Mouse (Mus musculus) gastrocnemius, postnatal 14 days (tissue): ENCODE measurements around the gene Spem1. TPM values are rescaled to one million over a fixed set of nuclear protein-coding genes. Genes with fewer than 3 reads are reported as not detected.
"Not testable (repeated sequence)": the region's sequence is repeated elsewhere in the genome, so short reads cannot be mapped to it uniquely, and the experiment has no call there.

Experiments used
- DNase-seq: peaks from one replicate; pipeline ENCODE4 v3.0.0; 2021; ENCODE audit warnings: mixed read lengths
- intact Hi-C: fragments of 180-260 bp; cut with DNase I; formaldehyde crosslinking; loops from one replicate; pipeline ENCODE4 v1.15.1; 2025; ENCODE audit warnings: low total_unique reads
- long read RNA-seq, 2 experiments: library from polyadenylated mRNA; stranded (forward); transcript quantifications; one replicate each; pipeline ENCODE4 v2.0.0; 2021
- total RNA-seq, 2 experiments: library from RNA; stranded (reverse); gene quantifications; 2 replicates each; pipeline ENCODE4 v1.2.3; 2021

Spem1 gene
- not detected for total RNA-seq
- long read RNA-seq, experiment 1: 0 reads
- long read RNA-seq, experiment 2: 0 reads

DNA sequence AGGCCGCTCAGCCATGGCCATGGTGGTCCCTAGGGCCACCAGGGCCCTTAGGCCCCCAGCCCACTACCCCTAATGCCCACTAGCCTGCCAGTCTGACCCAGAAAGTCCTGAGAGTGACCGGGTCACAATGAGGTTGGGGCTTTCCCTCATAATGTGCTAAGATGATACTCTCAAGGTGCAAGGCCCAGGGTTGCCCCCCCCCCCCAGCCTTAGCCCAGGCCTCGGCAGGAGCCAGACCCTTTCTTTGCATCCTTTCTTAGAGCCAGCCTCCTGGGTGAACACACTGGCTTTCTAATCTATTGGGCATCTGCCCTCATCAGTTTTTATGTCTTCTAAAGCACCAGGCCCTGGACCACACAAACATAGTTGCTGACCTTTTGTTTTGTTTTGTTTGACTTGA is at the start of gene Spem1:
TSS of gene Spem1 (minus strand) at position 101 of the 400 bp plus-strand sequence.
- no peak for DNase-seq
- intact Hi-C loops: no loop called here

GRCm38 (mm10) chr11:69870289-69871069 is 48.5 kb upstream of the Spem1 start:
- DNase-seq: no peak
- intact Hi-C loops: no loop called here

DNA sequence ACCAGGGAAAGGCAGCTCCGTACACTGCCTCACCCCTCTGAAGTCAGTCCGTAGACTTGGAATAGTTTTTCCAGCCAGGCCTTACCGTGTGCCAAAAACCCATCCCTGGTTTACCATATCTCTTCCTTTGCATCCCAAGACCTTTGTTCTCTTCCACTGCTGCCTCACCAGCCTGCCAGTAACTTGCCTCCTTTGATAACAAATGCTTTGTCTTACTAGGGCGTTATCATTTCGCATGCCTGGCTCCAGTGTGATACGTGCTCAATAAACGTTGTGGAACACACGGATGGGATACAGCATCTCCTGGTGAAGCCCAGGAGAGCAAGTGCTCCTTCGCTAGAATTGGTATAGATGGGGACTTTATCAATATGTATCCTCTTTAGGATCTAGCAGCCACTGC is 45.4 kb upstream of the Spem1 start:
- intact Hi-C loops: no loop called here
- DNase-seq: no peak

- intact Hi-C loops: no loop called here
These were observed 43.6 kb upstream of the Spem1 start for GRCm38 (mm10) chr11:69865561-69865960.

DNA sequence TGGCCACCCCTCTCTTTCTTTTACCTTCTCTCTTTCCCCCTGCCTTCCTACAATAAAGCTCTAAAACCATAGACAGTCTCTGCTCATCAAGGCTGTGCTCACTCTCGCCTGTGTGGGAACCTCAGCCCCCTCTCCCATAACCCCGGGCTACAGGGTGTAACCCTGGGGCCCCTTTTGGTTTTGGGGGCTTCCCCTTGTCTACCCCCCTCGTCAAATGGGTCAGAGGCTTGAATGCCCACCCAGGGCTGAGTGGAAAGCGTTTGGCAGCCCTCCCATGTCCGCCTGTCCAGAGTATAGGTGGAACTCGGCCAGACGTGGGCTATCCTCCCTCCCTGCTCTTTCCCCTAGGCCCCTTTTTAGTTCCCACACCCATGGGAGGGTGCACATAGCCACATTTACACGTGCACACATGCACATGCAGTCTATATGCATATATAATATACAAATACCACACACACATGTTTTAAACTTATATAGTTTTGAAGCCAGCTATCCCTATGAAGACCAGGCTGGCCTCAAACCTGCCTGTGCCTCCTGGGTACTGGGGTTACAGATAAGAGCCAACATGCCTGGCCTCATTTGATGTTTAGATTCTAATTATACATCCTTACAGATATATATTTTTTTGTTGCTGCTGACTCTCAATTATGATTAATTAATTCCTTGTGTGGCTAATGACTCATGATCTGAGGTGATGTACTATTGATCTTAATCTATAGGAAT is 42.3 kb upstream of the Spem1 start:
- intact Hi-C loops: no loop called here
- DNase-seq: no peak

More at GRCm38 (mm10) chr11:69865561-69865960, 43.6 kb upstream of the Spem1 start:
- DNase-seq: no peak

GRCm38 (mm10) chr11:69863729-69864128 is 41.7 kb upstream of the Spem1 start:
- DNase-seq, intact Hi-C loops: not testable (repeated sequence)

- intact Hi-C loops: no loop called here
- DNase-seq: no peak
These were observed 36.4 kb upstream of the Spem1 start, which contains the start of gene Tnk1 for GRCm38 (mm10) chr11:69858113-69858998. TSS of gene Tnk1 (minus strand) at chr11:69858730.

- DNase-seq: no peak
- intact Hi-C loops: no loop called here
These were observed 33.4 kb upstream of the Spem1 start for GRCm38 (mm10) chr11:69855347-69855746.

DNA sequence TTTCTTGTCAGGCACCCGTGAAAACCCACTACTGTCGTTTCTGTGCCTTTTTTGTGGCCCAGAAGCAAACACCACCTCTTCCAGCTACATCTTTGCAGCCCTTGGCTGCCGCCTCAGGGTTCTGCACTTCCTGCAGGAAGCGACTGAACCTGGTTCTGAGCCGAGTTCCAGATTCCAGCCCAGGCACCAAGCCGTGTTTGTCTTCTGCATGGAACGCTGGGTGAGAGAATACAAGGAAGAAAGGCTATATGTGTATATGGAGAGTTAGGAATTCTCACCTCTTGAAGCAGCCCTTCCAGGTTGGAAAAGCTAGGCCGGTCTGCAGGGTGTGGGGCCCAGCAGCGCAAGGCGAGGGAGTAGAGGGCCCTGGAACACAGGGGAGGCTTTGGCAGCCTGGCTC is 32.7 kb upstream of the Spem1 start:
- intact Hi-C loops: no loop called here

GRCm38 (mm10) chr11:69853994-69854393 is 32.0 kb upstream of the Spem1 start:
- DNase-seq: no peak
- intact Hi-C loops: no loop called here

More for the DNA sequence above, 32.7 kb upstream of the Spem1 start:
- DNase-seq: no peak

- intact Hi-C loops: no loop called here
- DNase-seq: no peak
These were observed 28.8 kb upstream of the Spem1 start for GRCm38 (mm10) chr11:69850754-69851153.

DNA sequence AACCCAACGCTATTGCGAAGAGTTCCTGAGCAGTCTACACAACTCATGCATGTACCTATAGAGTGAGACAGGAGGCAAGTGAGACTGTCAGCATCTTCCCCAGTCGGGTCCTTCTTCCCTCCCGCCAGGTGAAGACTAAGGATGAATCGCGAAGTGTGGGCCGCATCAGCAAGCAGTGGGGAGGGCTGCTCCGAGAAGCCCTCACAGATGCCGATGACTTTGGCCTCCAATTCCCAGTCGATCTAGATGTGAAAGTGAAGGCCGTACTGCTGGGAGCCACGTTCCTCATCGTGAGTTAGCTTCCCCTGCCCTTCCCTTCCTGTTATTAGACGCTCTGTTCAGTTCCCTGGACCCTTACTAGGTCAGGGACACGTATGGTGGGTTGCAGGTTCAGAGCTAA is 27.9 kb upstream of the Spem1 start:
- intact Hi-C loops: loop anchor here (10.0 kb wide), 1 partner anchor 45 kb away; the partner anchor contains the start of gene Acap1

DNA sequence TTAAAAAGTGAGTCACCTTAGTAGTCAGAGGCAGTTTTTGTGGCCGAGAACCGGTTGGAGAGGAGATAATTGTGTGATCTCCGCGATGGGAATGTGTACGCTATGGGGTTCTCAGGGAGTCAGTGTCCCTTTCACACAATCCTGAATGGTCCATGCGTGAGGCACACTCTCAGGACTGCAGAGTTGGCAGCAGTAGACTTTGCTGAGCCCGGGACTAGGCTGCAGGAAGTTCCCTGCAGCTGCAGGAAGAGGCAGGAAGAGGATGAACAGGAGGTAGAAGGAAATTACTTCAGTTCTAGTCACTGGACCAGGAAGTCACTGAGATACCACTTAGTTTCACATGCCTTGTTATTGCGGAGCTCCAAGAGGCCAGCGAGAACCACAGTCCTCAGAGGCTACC is 27.1 kb upstream of the Spem1 start:
- intact Hi-C loops: loop anchor here (10.0 kb wide), 1 partner anchor 46 kb away; the partner anchor contains the start of gene Acap1
- no peak for DNase-seq

More for the DNA sequence above, 27.9 kb upstream of the Spem1 start:
- no peak for DNase-seq

GRCm38 (mm10) chr11:69848021-69848420 is 26.0 kb upstream of the Spem1 start:
- DNase-seq: no peak
- intact Hi-C loops: loop anchor here (10.0 kb wide), 1 partner anchor 47 kb away; the partner anchor contains the start of gene Acap1

DNA sequence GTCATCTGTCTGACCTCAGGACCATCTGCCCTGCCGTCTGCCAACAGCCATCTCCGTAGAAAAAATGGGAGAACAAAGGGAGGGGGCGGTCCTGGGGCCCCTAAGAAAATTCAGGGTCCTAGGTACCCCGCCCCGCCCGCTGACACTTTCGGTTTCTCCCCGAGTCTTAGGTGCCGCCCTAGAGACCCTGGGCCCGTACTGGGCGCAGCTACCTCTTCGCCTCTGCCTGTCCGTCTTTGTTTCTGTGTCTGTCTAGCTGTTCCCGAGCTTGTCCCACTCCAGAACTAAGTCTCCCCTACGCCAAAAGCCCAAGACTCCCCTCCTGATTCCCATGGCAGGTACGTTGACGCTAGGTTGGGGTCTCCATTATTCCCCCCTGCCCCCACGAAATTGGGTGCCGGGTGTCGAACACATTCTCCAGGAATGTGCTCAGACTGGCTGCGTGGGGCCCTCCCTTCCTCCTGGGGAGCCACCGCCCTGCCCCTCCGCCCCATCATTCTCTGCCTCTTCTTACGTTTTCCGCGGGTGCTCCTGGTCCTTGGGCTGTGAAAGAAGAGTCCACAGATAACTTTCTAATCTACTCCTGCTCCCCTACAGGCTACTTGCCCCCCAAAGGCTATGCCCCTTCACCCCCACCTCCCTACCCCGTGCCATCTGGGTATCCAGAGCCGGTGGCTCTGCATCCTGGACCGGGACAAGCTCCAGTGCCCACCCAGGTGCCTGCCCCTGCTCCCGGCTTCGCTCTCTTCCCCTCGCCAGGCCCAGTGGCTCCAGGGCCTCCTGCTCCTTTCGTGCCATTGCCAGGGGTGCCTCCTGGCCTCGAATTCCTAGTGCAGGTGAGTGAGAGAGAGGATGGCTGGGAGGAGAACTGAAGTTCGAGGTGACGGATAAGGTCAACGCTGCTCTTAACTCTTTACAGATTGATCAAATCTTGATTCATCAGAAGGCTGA is 25.0 kb upstream of the Spem1 start:
- no peak for DNase-seq
- intact Hi-C loops: loop anchor here (10.0 kb wide), 1 partner anchor 48 kb away; the partner anchor contains the start of gene Acap1

GRCm38 (mm10) chr11:69846198-69846680 is 24.3 kb upstream of the Spem1 start, which contains the start of gene Plscr3:
TSS of gene Plscr3 (plus strand) at chr11:69846376.
- intact Hi-C loops: loop anchor here (10.0 kb wide), 1 partner anchor 49 kb away; the partner anchor contains the start of gene Acap1
- peak; percentile 91 for DNase-seq

GRCm38 (mm10) chr11:69838714-69839104 is 16.7 kb upstream of the Spem1 start:
- intact Hi-C loops: loop anchor here (5.0 kb wide), 1 partner anchor 36 kb away; the partner anchor contains the start of gene Fgf11
- DNase-seq: no peak
